Mouse (Mus musculus): ENCODE measurements around the gene Nrap.
"Not testable (repeated sequence)": the region's sequence is repeated elsewhere in the genome, so short reads cannot be mapped to it uniquely, and the experiment has no call there.

The Nrap gene

DNA sequence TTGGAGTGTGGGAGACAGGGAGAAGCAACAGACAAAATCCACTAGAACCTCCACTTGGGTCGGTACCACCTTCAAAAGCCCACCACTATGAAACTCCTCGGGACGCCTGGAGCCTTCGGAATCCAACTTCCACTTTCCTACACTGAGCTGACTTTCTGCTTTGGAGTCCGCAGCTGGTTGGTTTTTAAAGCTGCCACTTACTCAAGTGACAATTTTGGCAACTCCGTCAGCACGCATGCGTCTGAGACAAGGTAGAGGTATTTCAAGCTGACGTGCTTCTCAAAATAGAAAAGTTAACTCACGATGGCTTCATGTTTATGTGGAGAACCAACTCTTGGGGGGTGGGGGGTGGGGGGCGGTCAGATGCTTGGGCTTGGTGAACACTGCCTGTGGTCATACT, at the start of gene Nrap:
Gene Nrap (minus strand): TSS at position 159 of the 400 bp plus-strand sequence.
- no peak for DNase-seq (ENCODE audit: low spot score)

GRCm38 (mm10) chr19:56439072-56439434, 49.2 kb upstream of the Nrap start:
- DNase-seq (ENCODE audit: low spot score): no peak

DNA sequence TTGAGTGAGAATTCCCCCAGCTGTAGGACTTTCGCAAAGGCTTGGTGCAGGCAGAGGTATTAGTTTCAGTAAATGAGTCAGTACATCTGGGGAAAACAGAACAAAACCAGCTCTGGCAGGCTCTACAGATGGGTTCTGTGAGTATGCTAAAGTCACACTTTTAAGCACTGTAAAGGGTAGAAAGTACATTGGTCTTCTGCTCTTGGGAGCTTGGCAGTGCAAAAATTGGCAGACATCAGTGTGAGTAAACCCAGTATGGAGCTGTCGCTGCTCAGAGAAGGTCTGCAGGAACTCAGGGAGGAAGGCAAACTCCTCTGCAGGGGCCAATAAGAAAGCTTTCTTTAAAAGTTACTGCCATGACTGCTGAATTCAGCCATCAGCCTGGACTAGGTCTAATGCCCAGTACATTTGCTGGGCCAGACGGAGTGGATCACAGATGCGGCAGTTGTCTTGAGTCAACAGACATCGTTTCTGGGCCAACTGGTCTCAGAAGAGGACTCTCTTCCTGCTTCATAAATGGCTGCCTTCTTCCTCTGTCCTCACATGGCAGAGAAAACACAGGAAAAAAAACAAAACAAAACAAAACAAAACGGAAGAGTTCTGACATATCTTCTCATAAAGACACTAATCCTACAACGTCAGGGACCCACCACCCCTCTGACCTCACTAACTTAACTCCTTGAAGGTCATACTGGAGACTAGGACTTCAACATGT, 48.7 kb upstream of the Nrap start:
- no peak for DNase-seq (ENCODE audit: low spot score)

DNA sequence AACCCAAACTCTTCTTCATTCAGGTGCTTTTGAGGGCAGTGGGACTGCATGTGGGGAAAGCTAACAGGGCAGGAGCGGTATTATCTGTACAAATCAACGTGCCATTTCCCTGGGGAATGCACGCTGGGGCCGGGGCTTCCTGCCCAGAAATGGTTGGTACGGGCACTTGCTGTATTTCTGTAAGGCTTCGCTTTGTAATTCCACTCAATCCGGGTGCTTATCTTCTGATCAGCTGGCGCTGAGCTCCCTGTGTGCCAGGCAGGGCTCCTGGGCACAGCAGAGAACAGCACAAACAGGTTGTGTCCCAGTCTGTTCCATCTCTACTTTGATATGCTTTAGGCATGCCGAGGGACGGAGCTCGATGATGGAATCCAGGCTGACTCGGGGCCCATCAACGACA, 46.5 kb upstream of the Nrap start:
- no peak for DNase-seq (ENCODE audit: low spot score)

- no peak for DNase-seq (ENCODE audit: low spot score)
Observed at GRCm38 (mm10) chr19:56433581-56433980, 43.7 kb upstream of the Nrap start.

- DNase-seq (ENCODE audit: low spot score): no peak
Observed at GRCm38 (mm10) chr19:56432706-56433105, 42.9 kb upstream of the Nrap start.

DNA sequence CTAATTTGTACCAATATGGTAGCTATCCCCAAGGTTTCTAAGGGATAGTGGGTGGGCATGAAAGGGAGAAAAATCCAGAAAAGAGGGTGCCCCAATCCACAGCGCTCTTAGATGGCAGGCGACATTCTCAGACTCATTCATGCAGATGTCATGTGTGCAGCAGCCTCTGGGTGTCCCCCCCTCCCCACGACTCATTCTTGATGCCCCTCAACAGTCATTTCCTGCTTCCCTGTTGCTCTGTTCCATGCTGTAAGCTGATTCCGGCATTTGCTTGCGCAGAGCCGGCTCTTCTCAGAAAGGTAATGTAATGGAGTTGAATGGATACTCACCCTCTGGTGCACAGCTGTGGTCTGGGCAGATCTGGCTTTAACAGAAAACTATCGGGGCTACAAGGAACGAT, 40.5 kb upstream of the Nrap start:
- no peak for DNase-seq (ENCODE audit: low spot score)

DNA sequence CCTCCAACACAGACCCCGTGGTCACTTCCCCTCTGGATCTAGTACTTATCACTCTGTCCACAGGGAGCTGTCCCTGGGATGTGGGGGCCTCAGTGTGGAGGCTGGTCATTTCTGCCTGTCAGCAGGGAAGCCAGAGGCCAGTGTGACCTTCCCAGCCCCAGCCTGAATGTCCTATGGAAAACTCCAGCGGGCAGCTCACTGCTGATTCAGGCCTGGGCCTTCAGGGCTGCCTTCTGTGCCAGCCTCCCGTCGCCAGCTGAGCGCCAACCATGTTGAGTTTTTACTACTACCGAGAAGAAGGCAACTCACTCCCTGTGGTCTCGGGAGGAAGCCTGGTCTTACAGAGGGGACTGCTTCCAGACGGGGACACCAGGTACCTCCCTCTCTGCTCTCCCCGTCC, 35.7 kb upstream of the Nrap start:
- DNase-seq (ENCODE audit: low spot score): no peak

GRCm38 (mm10) chr19:56424606-56425395, 35.0 kb upstream of the Nrap start:
- no peak for DNase-seq (ENCODE audit: low spot score)

GRCm38 (mm10) chr19:56423370-56423769, 33.5 kb upstream of the Nrap start:
- no peak for DNase-seq (ENCODE audit: low spot score)

GRCm38 (mm10) chr19:56422476-56423338, 32.9 kb upstream of the Nrap start:
- DNase-seq (ENCODE audit: low spot score): peak; percentile 97

DNA sequence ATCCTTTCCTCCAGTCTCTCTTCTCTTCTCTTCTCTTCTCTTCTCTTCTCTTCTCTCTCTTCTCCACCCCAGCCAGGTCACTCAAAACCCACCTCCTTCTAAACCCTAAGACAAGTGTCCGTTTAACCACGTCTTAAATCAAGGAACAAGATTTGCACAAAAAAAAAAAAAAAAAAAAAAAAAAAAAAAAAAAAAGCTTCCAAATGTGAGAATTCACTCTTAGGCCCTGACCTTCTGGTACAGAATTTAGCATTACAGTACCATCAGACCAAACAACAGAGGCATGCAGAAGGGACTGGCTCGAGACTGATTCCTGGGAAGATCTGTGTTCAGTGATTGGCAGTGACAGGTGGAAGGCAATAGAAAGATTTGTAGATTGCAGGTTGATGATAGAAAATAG, 30.5 kb upstream of the Nrap start:
- no peak for DNase-seq (ENCODE audit: low spot score)

DNA sequence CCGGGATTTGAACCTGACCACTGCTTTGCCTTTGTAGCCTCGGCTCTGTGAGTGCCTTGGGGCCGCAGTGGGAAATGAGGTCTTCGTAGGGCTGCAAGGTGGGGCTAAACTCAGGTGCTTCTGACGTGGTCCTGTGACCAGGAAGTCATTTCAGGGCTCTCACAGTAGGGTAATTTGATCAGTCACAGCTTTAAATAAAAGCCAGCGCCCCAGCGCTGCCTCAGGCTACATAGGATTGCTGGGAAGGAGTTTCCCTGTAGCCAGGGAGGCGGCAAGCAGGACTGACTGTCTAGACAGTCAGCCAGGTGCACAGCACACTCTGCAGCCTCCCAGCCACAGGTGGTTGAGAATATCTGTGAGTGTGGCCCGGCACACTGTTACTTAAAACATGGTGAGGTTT, 29.6 kb upstream of the Nrap start:
- DNase-seq (ENCODE audit: low spot score): no peak

DNA sequence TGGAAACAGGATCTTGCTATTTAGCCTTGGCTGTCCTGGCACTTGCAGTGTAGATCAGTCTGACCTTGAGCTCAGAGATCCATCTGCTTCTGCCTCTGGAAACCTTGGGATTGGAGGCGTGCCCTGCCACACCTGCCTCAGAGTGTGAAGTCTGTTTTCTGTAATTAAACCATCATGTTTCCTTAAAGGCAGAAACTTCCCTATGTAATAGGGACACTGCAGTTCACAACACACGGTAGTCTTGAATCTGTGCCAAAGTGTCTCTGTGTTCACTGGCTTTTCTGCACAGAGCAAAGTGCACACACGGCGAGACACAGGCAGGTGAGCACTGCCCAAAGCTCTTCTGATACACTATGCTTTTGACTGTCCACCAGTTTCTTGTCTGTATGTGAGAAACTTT, 28.6 kb upstream of the Nrap start:
- DNase-seq (ENCODE audit: low spot score): no peak

DNA sequence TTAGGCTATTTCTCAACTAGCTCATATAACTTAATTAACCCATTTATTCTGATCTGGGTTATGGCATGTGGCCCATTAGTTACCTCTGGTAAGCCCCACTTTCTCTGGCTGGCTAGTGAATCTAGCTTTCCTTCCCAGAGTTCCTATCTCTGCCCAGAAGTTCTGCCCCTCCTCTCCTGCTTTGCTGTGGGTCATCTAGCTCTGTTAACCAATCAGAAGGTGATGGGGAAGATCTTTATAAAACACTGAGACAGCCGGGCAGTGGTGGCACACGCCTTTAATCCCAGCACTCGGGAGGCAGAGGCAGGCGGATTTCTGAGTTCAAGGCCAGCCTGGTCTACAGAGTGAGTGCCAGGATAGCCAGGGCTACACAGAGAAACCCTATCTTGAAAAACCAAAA, 20.0 kb upstream of the Nrap start:
- not testable (repeated sequence) for DNase-seq (ENCODE audit: low spot score)

DNA sequence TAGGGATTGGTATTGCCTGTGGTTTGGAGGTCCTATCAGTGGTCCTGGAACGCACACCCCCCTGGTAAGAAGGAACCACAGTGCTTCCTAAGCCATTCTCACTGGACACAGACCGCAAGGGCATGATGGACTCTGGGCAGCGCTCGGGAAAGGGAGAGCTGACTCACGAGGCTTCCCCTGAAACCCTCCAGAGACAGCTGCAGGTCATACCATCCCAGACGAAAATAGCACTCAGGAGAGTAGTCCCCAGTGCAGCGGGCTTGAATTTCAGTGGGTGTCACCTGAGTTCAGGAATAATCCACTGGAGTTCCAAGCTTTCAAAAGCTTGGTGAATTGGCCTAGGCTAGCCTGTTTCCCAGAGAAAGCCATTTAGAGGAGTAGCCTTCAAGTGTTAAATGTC, 16.7 kb upstream of the Nrap start:
- no peak for DNase-seq (ENCODE audit: low spot score)

DNA sequence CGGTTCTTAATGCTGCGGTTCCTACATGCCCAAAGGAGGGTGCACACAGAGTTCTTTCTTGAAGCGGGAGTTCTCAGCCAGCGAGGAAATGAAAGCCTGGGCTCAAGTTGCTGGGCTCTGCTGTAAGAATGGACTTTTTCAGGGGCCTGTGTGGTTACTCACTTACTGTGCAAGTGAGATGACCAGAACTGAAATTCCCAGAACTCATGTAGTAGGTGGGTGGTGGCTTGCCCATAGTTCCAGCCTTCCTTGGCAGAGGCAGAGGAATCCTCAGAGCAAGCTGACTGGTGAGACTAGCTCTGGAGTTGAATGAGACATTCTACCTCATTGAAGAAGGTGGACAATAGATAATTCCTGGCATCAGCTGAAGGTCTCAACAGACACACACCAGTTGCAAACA, 16.0 kb upstream of the Nrap start:
- no peak for DNase-seq (ENCODE audit: low spot score)

DNA sequence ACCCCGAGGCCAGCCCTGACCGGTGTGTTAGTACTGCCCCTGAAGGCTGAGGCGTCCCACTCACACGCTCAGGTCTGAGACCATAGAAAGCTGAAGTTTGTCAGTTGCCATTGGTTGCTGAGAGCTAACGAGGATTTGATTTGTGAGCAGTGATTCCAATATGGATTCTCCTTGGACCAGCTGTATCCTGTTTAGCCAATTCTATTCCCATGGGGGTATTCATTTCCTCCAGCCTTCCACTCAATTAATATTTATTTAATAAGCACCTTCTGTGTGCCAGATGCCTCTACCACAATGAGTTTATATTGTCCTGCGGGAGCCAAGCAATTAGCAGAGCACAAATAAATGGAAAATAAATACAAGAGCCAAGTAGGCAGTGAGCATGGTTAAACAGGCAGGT, 12.0 kb upstream of the Nrap start:
- no peak for DNase-seq (ENCODE audit: low spot score)

- DNase-seq (ENCODE audit: low spot score): no peak
Observed at GRCm38 (mm10) chr19:56400200-56400599, 10.4 kb upstream of the Nrap start.

- no peak for DNase-seq (ENCODE audit: low spot score)
Observed at GRCm38 (mm10) chr19:56398528-56398795, 8.6 kb upstream of the Nrap start.

GRCm38 (mm10) chr19:56397663-56398527, 8.1 kb upstream of the Nrap start:
- DNase-seq (ENCODE audit: low spot score): no peak

Data from layer of hippocampus, adult 9-10 months (tissue).